Mouse (Mus musculus): ENCODE results near the gene Itgb1bp1. TPM values are rescaled to one million over a fixed set of nuclear protein-coding genes. Genes with fewer than 3 reads are reported as not detected.

Itgb1bp1 gene
- polyA plus RNA-seq, 1 experiment: 34.9 TPM

GRCm38 (mm10) chr12:21285508-21286242 is 409 bp downstream of the Itgb1bp1 start:
- TF ChIP-seq POLR2A (IDR thresholded peaks at IDR 0.05; ENCODE audit: extremely low read depth, insufficient read depth, low read length): no peak
- no peak for TF ChIP-seq CTCF (IDR thresholded peaks at IDR 0.05; ENCODE audit: extremely low read depth, insufficient read depth, low read length)
- Histone ChIP-seq H3K27ac (ENCODE audit: insufficient read depth, low read length) (peak overlapping the region; percentile 91), H3K4me3 (ENCODE audit: insufficient read depth, low read length) (peak overlapping the region; percentile 97), H3K4me1 (ENCODE audit: control insufficient read depth, insufficient read depth, low read length) (peaks cover 6% of the 10 kb centered on the region)

- peaks cover 6% of the 10 kb centered on the region for H3K4me1 ChIP-seq (ENCODE audit: control insufficient read depth, insufficient read depth, low read length)
- H3K4me3 ChIP-seq (ENCODE audit: insufficient read depth, low read length): peak within 1 kb of the TSS; percentile 97
- no peak for TF ChIP-seq POLR2A (IDR thresholded peaks at IDR 0.05; ENCODE audit: extremely low read depth, insufficient read depth, low read length)
- TF ChIP-seq CTCF (IDR thresholded peaks at IDR 0.05; ENCODE audit: extremely low read depth, insufficient read depth, low read length): no peak
- peak within 1 kb of the TSS; percentile 91 for H3K27ac ChIP-seq (ENCODE audit: insufficient read depth, low read length)
These were observed 1.2 kb downstream of the Itgb1bp1 start, which contains the start of gene Cpsf3 for GRCm38 (mm10) chr12:21284761-21285441. TSS of gene Cpsf3 (plus strand) at chr12:21285391.

GRCm38 (mm10) chr12:21277352-21277864 is 8.7 kb downstream of the Itgb1bp1 start:
- Histone ChIP-seq H3K27ac (ENCODE audit: insufficient read depth, low read length) (no peak overlapping the region), H3K4me1 (ENCODE audit: control insufficient read depth, insufficient read depth, low read length) (no peaks in the 10 kb centered on the region), H3K4me3 (ENCODE audit: insufficient read depth, low read length) (no peak overlapping the region)
- no peak for TF ChIP-seq POLR2A (IDR thresholded peaks at IDR 0.05; ENCODE audit: extremely low read depth, insufficient read depth, low read length)
- TF ChIP-seq CTCF (IDR thresholded peaks at IDR 0.05; ENCODE audit: extremely low read depth, insufficient read depth, low read length): no peak

- no peak overlapping the region for H3K4me3 ChIP-seq (ENCODE audit: insufficient read depth, low read length)
- no peak for TF ChIP-seq CTCF (IDR thresholded peaks at IDR 0.05; ENCODE audit: extremely low read depth, insufficient read depth, low read length)
- TF ChIP-seq POLR2A (IDR thresholded peaks at IDR 0.05; ENCODE audit: extremely low read depth, insufficient read depth, low read length): no peak
- no peaks in the 10 kb centered on the region for H3K4me1 ChIP-seq (ENCODE audit: control insufficient read depth, insufficient read depth, low read length)
- no peak overlapping the region for H3K27ac ChIP-seq (ENCODE audit: insufficient read depth, low read length)
These were observed 11.6 kb downstream of the Itgb1bp1 start for GRCm38 (mm10) chr12:21274446-21274845.

GRCm38 (mm10) chr12:21268083-21268616 is 17.9 kb downstream of the Itgb1bp1 start:
- TF ChIP-seq CTCF (IDR thresholded peaks at IDR 0.05; ENCODE audit: extremely low read depth, insufficient read depth, low read length): no peak
- Histone ChIP-seq H3K4me1 (ENCODE audit: control insufficient read depth, insufficient read depth, low read length) (no peaks in the 10 kb centered on the region), H3K27ac (ENCODE audit: insufficient read depth, low read length) (no peak overlapping the region), H3K4me3 (ENCODE audit: insufficient read depth, low read length) (no peak overlapping the region)

- TF ChIP-seq CTCF (IDR thresholded peaks at IDR 0.05; ENCODE audit: extremely low read depth, insufficient read depth, low read length) (no peak), POLR2A (IDR thresholded peaks at IDR 0.05; ENCODE audit: extremely low read depth, insufficient read depth, low read length) (no peak)
- Histone ChIP-seq H3K27ac (ENCODE audit: insufficient read depth, low read length) (no peak overlapping the region), H3K4me3 (ENCODE audit: insufficient read depth, low read length) (no peak overlapping the region), H3K4me1 (ENCODE audit: control insufficient read depth, insufficient read depth, low read length) (no peaks in the 10 kb centered on the region)
These were observed 19.3 kb downstream of the Itgb1bp1 start for GRCm38 (mm10) chr12:21266784-21267098.

GRCm38 (mm10) chr12:21265946-21266783 is 19.9 kb downstream of the Itgb1bp1 start:
- H3K4me3 ChIP-seq (ENCODE audit: insufficient read depth, low read length): no peak overlapping the region
- H3K27ac ChIP-seq (ENCODE audit: insufficient read depth, low read length): no peak overlapping the region
- H3K4me1 ChIP-seq (ENCODE audit: control insufficient read depth, insufficient read depth, low read length): no peaks in the 10 kb centered on the region
- TF ChIP-seq POLR2A (IDR thresholded peaks at IDR 0.05; ENCODE audit: extremely low read depth, insufficient read depth, low read length) (no peak), CTCF (IDR thresholded peaks at IDR 0.05; ENCODE audit: extremely low read depth, insufficient read depth, low read length) (peak; percentile 66)

GRCm38 (mm10) chr12:21265501-21265900 is 20.6 kb downstream of the Itgb1bp1 start:
- TF ChIP-seq CTCF (IDR thresholded peaks at IDR 0.05; ENCODE audit: extremely low read depth, insufficient read depth, low read length) (no peak), POLR2A (IDR thresholded peaks at IDR 0.05; ENCODE audit: extremely low read depth, insufficient read depth, low read length) (no peak)
- Histone ChIP-seq H3K27ac (ENCODE audit: insufficient read depth, low read length) (no peak overlapping the region), H3K4me1 (ENCODE audit: control insufficient read depth, insufficient read depth, low read length) (no peaks in the 10 kb centered on the region), H3K4me3 (ENCODE audit: insufficient read depth, low read length) (no peak overlapping the region)

- TF ChIP-seq CTCF (IDR thresholded peaks at IDR 0.05; ENCODE audit: extremely low read depth, insufficient read depth, low read length) (no peak), POLR2A (IDR thresholded peaks at IDR 0.05; ENCODE audit: extremely low read depth, insufficient read depth, low read length) (no peak)
- H3K4me3 ChIP-seq (ENCODE audit: insufficient read depth, low read length): no peak overlapping the region
- H3K27ac ChIP-seq (ENCODE audit: insufficient read depth, low read length): no peak overlapping the region
- no peaks in the 10 kb centered on the region for H3K4me1 ChIP-seq (ENCODE audit: control insufficient read depth, insufficient read depth, low read length)
These were observed 21.1 kb downstream of the Itgb1bp1 start for GRCm38 (mm10) chr12:21264970-21265369.
